Mouse (Mus musculus) CH12F3 (cell line): ENCODE results near the gene Tep1.
"Not testable (repeated sequence)": the region's sequence is repeated elsewhere in the genome, so short reads cannot be mapped to it uniquely, and the experiment has no call there.

Experiments
- in situ Hi-C: fragments of 300-500 bp; cut with MboI; formaldehyde crosslinking; loops from 2 replicates; pipeline ENCODE4 v1.14.3; 2020; ENCODE audit warnings: low sequenced_read_pairs

Gene Tep1

GRCm38 (mm10) chr14:50868656-50869055, 1.7 kb downstream of the Tep1 start:
- in situ Hi-C loops, result no loop called here

DNA sequence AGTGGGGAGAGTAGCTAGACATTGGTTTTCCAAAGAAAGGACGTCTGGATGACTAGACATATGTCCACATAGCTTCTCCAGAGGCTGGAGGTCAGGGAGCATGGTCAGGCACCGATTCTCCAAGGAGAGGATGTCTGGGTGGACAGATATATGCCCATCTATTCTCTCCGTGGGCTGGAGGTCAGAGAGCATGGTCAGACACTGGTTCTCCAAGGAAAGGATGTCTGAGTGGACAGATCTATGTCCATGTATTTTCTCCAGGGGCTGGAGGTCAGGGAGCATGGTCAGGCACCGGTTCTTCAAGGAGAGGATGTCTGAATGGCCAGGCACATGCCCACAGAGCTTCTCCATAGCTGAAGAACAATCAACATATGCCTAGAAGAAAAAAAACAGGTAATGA, 2.1 kb downstream of the Tep1 start:
- in situ Hi-C loops, result no loop called here

DNA sequence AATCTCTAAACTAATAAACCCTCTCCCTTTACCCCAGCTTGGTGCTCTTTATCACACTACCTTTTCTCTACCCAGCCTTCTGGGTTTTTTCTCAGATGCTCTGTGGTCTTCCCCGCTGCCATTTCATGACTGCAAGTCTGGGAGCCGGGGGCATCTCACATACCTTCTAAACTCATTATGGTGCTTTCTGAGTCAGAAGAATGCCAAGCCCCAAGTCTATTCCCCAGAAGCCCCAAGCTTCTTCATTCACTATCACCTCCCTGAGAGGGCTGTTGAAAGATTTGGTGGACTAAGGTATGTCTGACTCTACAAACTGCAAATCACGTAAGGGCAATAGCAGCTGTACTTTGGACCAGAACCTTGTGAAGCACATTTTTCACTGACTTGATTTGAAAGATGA, 3.4 kb downstream of the Tep1 start:
- in situ Hi-C loops, result no loop called here

DNA sequence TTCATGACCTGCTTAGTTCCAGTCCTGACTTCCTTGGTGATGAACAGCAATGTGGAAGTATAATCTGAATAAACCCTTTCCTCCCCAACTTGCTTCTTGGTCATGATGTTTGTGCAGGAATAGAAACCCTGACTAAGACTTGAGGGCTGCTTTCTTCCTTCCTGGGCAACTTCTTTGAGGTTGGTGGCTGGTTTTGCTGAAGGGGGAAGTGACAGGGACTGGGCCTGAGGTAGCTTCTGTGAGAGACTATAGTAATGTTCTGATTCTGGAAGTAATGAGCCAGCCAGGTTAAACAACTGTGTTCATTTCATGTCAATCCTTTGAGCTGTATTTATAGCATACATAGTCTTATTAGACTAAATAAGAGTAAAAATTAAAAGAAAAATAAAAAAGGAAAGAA, 5.4 kb downstream of the Tep1 start:
- in situ Hi-C loops, result not testable (repeated sequence)

GRCm38 (mm10) chr14:50862641-50863040, 7.7 kb downstream of the Tep1 start:
- in situ Hi-C loops, result no loop called here

- in situ Hi-C loops, result no loop called here
These were observed 14.6 kb downstream of the Tep1 start for GRCm38 (mm10) chr14:50855788-50856187.

- in situ Hi-C loops, result no loop called here
These were observed 33.1 kb downstream of the Tep1 start for GRCm38 (mm10) chr14:50837236-50837635.

GRCm38 (mm10) chr14:50834435-50834834, 35.9 kb downstream of the Tep1 start:
- in situ Hi-C loops, result no loop called here

DNA sequence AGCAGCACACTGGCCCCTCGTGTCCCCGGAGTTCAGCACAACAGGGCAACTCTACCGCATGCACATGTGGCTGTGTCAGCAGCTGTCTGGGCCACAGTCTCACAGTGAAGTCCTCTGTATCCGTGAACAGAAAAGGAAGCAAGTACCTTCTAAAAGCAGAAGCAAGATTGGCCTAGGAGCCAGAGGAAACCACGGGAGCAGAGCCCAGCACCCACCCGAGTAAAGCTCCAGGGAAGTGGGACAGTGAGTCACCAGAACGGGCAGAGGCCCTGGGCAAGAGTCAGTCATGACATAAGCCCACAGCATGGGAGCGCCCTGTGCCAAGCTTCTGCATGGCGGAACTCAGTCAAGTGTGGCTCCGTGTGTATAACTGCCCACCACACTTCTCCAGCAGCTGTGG, 36.4 kb downstream of the Tep1 start:
- in situ Hi-C loops, result no loop called here

GRCm38 (mm10) chr14:50829878-50830277, 40.5 kb downstream of the Tep1 start:
- in situ Hi-C loops, result no loop called here

DNA sequence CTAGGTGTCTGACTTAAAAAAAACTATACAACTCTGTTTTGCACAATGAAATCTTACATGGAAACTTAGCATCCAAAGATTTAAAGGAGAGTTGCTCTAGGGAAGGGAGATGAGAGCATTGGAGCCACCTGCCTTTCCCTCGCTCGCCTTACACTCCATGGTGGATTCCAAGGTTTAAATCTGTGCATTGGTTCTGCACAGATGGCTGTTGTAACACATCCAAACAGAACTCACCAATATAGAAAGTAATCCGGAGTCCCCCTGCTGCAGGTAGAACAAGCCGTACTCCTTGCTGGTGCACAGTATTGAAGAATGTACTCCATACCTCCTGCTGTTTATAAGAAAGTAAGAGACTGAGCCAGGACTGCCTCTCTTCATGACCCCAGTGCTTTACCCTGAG, 43.8 kb downstream of the Tep1 start:
- in situ Hi-C loops, result no loop called here

GRCm38 (mm10) chr14:50824219-50824618, 46.1 kb downstream of the Tep1 start:
- in situ Hi-C loops, result no loop called here

- in situ Hi-C loops, result no loop called here
These were observed 47.1 kb downstream of the Tep1 start for GRCm38 (mm10) chr14:50823240-50823639.

DNA sequence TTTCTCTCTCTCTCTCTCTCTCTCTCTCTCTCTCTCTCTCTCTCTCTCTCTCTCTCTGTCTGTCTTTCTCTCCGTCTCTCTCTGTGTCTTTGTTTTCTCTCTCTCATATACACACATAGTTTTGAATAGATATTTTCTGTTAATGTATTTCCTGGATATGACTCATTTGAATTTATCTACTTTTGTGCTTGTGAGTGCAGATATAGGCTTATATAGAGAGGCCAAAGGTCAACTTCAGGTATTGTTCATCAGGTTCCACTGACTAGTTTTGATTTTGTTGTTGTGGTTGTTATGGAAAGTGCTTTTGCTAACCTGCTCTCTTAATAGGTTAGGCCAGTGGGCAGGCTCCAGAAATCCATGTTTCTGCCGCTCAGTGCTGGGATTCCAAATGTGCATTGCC, 57.3 kb downstream of the Tep1 start:
- in situ Hi-C loops, result no loop called here

DNA sequence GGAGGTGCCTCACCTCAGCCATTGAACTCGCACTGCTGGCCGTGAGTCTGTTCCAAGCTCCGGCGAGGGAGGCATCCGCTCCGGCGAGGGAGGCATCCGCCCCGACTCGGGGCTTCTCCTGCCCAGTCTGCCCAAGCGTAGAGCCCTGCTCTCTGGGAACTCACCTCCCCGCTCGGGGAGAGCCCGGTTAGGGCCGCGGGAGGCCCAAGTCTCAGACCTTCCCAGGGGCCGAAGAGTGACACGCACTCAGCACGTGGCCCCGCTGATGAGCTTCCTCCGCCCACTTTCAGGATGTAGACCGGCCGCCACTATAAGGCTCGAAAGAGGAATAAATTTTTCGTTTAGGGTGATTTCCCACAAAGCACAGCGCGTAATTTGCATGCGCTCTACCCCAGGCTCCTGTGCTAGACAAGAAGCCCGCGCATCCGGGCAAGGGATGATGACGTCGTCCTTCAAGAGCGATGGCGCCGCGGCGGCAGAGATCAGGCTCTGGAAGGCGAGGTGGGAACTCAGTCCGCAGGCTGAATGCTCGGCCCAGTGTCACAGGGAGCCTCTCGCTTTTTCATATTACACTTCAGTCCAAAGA, 62.8 kb downstream of the Tep1 start, which contains the start of the genes Ccnb1ip1 and Parp2:
Gene Ccnb1ip1, minus strand, starts transcription at position 246 of the 586 bp plus-strand sequence.
Gene Parp2, plus strand, starts transcription at position 355 of the 586 bp plus-strand sequence.
- in situ Hi-C loops, result no loop called here

DNA sequence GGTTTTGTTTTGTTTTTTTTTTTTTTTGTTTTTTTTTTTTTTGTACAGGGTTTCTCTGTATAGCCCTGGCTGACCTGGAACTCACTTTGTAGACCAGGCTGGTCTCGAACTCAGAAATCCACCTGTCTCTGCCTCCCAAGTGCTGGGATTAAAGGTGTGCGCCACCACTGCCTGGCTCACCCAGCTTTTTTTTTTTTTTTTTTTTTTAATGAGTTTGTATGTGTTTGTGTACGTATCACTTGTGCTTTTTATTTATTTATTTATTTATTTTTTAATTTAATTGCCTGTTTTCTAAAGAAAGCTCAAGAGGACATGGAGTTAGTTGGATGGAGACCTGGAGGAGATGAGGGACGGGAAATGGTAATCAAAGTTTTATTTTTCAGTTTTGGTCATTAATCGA, 63.9 kb downstream of the Tep1 start:
- in situ Hi-C loops, result not testable (repeated sequence)

GRCm38 (mm10) chr14:50804683-50805082, 65.7 kb downstream of the Tep1 start:
- in situ Hi-C loops, result loop anchor here (5.0 kb wide), 1 partner anchor 263 kb away; no protein-coding TSS in a partner anchor

GRCm38 (mm10) chr14:50802843-50803562, 67.4 kb downstream of the Tep1 start:
- in situ Hi-C loops, result loop anchor here (5.0 kb wide), 1 partner anchor 264 kb away; no protein-coding TSS in a partner anchor

DNA sequence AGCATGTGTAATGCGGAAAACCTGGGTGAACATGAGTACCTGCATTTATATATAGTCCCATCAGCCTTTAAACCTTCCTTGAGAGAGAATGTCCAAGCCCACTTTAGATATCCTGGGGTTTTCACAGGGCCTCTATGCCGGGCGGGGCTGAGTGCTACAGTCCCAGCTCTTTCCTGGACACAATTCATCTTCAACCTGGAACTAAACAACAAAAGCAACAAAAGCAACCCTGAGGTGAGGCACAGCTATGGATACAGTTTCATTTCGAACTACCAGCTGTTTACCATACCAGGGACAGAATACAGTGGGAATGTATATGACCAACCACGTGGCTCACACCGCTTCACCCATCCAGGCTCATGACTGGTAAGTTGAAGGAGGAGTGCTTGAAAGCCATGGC, 67.9 kb downstream of the Tep1 start:
- in situ Hi-C loops, result loop anchor here (5.0 kb wide), 1 partner anchor 265 kb away; no protein-coding TSS in a partner anchor

DNA sequence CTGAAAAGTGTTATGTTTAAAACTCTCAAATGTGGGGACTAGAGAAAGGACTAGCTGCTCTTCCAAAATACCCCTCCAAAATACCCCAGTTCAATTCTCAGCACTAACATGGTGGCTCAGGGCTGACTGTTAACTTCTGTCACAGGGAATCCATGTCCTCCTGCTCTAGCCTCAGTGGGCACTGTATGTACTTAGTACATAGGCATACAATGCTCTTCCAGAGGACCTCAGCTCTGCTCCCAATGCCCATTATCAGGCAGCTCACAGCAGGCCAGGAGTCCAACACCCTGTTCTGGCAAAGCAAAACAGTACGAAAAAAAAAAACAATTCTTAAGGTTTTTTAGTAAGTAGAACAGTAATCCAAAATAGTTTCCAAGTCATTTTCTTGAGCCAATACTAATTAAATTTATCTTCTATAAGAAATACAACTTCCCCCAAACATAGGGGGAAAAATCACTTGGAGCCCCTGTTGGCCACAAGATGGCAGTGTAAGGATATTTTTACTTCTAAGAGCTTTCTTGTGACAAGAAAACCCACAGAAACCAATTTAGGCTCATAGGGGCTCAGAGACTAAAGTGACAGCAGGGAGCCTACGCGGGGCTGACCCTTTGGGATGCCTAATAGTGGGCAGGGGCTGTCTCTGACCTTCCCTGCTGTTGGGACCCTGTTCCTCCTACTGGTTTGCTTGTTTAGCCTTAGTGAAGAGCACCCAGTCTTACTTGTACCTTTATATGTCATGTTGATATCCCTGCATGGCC, 70.7 kb downstream of the Tep1 start:
- in situ Hi-C loops, result loop anchor here (5.0 kb wide), 1 partner anchor 268 kb away; no protein-coding TSS in a partner anchor

GRCm38 (mm10) chr14:50798512-50798911, 71.8 kb downstream of the Tep1 start:
- in situ Hi-C loops, result no loop called here

GRCm38 (mm10) chr14:50796464-50796863, 73.9 kb downstream of the Tep1 start:
- in situ Hi-C loops, result no loop called here
